27 mouse cellular contexts compared by ENCODE assay signal in the genomic region with DNA sequence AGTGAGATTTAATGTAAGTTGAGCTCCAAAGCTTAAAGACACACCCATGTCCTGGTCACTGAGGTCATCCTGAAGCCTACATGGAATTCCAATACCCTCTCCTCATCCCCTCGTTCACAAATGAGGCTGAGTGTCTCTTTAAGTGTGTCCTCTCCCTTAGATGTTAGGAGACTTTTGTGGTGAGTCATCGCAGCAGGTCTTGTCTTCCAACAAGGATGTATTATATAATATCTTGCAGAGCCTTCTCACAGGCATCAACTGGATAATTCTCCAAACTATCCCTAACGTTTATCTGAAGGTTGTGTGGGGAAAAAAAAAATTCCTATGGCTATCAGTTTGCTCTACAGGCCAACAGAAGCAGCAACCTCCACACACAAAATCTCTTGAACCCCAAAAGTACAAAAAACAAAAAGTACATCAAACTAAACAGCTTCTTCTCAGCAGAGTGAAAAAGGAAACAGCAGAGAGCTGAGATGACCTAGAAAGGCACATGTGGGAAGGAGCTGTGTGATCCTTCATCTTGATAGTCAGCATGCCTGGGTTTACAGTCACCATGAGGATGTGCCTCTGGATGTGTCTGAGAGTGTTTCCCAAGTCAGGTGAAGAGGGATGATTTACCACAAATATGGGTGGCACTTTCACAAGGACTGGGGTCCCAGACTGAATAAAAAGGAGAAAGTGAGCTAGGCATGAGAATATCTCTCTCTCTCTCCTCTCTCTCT. TPM values are rescaled to one million over a fixed set of nuclear protein-coding genes. Genes with fewer than 3 reads are reported as not detected.
DNase-seq lines count a peak whose midpoint lies in the region; ATAC-seq and TF ChIP-seq lines count a peak whose summit lies in the region.
"Had no signal": no experiment of that assay in that cellular context is flagged by ENCODE, and none has a peak within 500 bp of the region (broad histone marks: within the 10 kb centered on the region; RNA-seq: fewer than 3 reads in every experiment).

No protein-coding gene starts in this region.

- no peak overlapping the region for H3K4me3 ChIP-seq in liver, adult 2 months (ENCODE audit: insufficient read depth, low read depth, low read length)
- H3K4me3 ChIP-seq in liver, postnatal 0 days (ENCODE audit: low read depth, low read length) = no peak overlapping the region
- no peak overlapping the region for H3K4me3 ChIP-seq in brown adipose tissue, adult 24 weeks (ENCODE audit: insufficient read depth, low read depth, low read length)
- H3K4me3 ChIP-seq in liver, embryonic 15.5 days (replicated peaks) = no peak overlapping the region
- H3K4me3 ChIP-seq: gastrocnemius, adult 2 months; heart, adult 2 months; limb, embryonic 15.5 days; megakaryocyte, embryonic 14.5 days; neural tube, embryonic 15.5 days had no signal

- 0 out of 2 replicates have a peak overlapping the region, but pooled peaks have one; percentile 22 for H3K27ac ChIP-seq in liver, adult 2 months (replicated peaks; ENCODE audit: insufficient read depth, low read depth, low read length)
- no peak overlapping the region for H3K27ac ChIP-seq in liver, postnatal 0 days (ENCODE audit: low read depth)
- peak overlapping the region; percentile 44 for H3K27ac ChIP-seq in brown adipose tissue, adult 24 weeks (replicated peaks; ENCODE audit: low read depth, low read length)
- peak overlapping the region; percentile 38; the same call in 1 of the 2 replicates for H3K27ac ChIP-seq in liver, embryonic 15.5 days (replicated peaks)
- H3K27ac ChIP-seq: gastrocnemius, adult 2 months; heart, adult 2 months; limb, embryonic 15.5 days; neural tube, embryonic 15.5 days had no signal

- H3K9ac ChIP-seq in liver, adult 2 months (ENCODE audit: low read depth, low read length) = no peak overlapping the region
- no peak overlapping the region for H3K9ac ChIP-seq in liver, postnatal 0 days (replicated peaks)
- H3K9ac ChIP-seq in liver, embryonic 15.5 days = no peak overlapping the region
- H3K9ac ChIP-seq: limb, embryonic 15.5 days; neural tube, embryonic 15.5 days had no signal

- H3K9me3 ChIP-seq in liver, postnatal 0 days (ENCODE audit: low read length) = no peaks in the 10 kb centered on the region
- no peaks in the 10 kb centered on the region for H3K9me3 ChIP-seq in liver, embryonic 15.5 days (replicated peaks)
- H3K9me3 ChIP-seq: limb, embryonic 15.5 days; neural tube, embryonic 15.5 days had no signal

- DNase-seq in frontal cortex, postnatal 10 days (ENCODE audit: low spot score in 2 of 2) = no peak
- DNase-seq in liver, adult 2 months (ENCODE audit: extremely low read depth, low read depth, low spot score) = no peak
- DNase-seq in liver, postnatal 0 days = no peak
- no peak for DNase-seq in embryo, embryonic 9.5 days (ENCODE audit: extremely low spot score)
- no peak for DNase-seq in thymus, postnatal 4 days
- DNase-seq: adrenal gland, adult 8-10 months; cerebellum, postnatal 10 days; gastrocnemius, adult 2 months; heart, adult 2 months; heart, postnatal 4 days; kidney, adult 8-10 months; kidney, postnatal 14 days; lung, postnatal 14 days; midbrain, embryonic 14.5 days; thymus, adult 18-20 months had no signal

- H3K4me1 ChIP-seq in liver, adult 2 months (ENCODE audit: control insufficient read depth, insufficient read depth, low read length) = peaks cover 28% of the 10 kb centered on the region
- H3K4me1 ChIP-seq in liver, postnatal 0 days (ENCODE audit: insufficient read depth) = peaks cover 23% of the 10 kb centered on the region
- peaks cover 2% of the 10 kb centered on the region for H3K4me1 ChIP-seq in brown adipose tissue, adult 24 weeks (ENCODE audit: control insufficient read depth, insufficient read depth, insufficient read length, low read length)
- peaks cover 43% of the 10 kb centered on the region for H3K4me1 ChIP-seq in liver, embryonic 15.5 days (replicated peaks)
- H3K4me1 ChIP-seq: limb, embryonic 15.5 days; megakaryocyte, embryonic 14.5 days; neural tube, embryonic 15.5 days had no signal

- peaks cover 3% of the 10 kb centered on the region; the same call in 1 of the 2 replicates for H3K79me2 ChIP-seq in liver, adult 2 months (ENCODE audit: control insufficient read depth, insufficient read depth, low read length)

- TF ChIP-seq POLR2A in liver, adult 2 months (IDR thresholded peaks at IDR 0.05; ENCODE audit: extremely low read depth, insufficient read depth, low read length) = no peak

- H3K4me2 ChIP-seq in liver, postnatal 0 days (ENCODE audit: low read depth, low read length) = no peak overlapping the region
- H3K4me2 ChIP-seq in liver, embryonic 15.5 days = no peak overlapping the region
- H3K4me2 ChIP-seq: limb, embryonic 15.5 days; neural tube, embryonic 15.5 days had no signal

- peaks cover 5% of the 10 kb centered on the region for H3K36me3 ChIP-seq in liver, adult 2 months (ENCODE audit: control insufficient read depth, insufficient read depth, low read length)
- H3K36me3 ChIP-seq in liver, postnatal 0 days (replicated peaks; ENCODE audit: insufficient read depth, low read length) = no peaks in the 10 kb centered on the region
- no peaks in the 10 kb centered on the region for H3K36me3 ChIP-seq in liver, embryonic 15.5 days (replicated peaks)
- H3K36me3 ChIP-seq: limb, embryonic 15.5 days; neural tube, embryonic 15.5 days had no signal

- TF ChIP-seq CTCF in liver, adult 2 months (IDR thresholded peaks at IDR 0.05; ENCODE audit: low read depth, low read length) = no peak
- no peak for TF ChIP-seq CTCF in liver, postnatal 0 days (IDR thresholded peaks at IDR 0.05; ENCODE audit: low read depth)

- no peaks in the 10 kb centered on the region for H3K27me3 ChIP-seq in liver, adult 2 months (ENCODE audit: control insufficient read depth, insufficient read depth, low read length)
- no peaks in the 10 kb centered on the region for H3K27me3 ChIP-seq in liver, postnatal 0 days (ENCODE audit: insufficient read depth, low read length)
- no peaks in the 10 kb centered on the region for H3K27me3 ChIP-seq in liver, embryonic 15.5 days
- H3K27me3 ChIP-seq: limb, embryonic 15.5 days; megakaryocyte, embryonic 14.5 days; neural tube, embryonic 15.5 days; Patski had no signal

- peak; percentile 90 for ATAC-seq in frontal cortex, adult (ENCODE audit: low TSS enrichment)
- ATAC-seq in liver, postnatal 0 days = no peak
- no peak for ATAC-seq in liver, embryonic 15.5 days (ENCODE audit: insufficient read depth)
- ATAC-seq: forebrain, embryonic 16.5 days; hindbrain, embryonic 16.5 days; Patski had no signal

- TF ChIP-seq EP300 in liver, postnatal 0 days (IDR thresholded peaks at IDR 0.05; ENCODE audit: low read depth) = no peak

- WGBS in liver, adult 2 months = 81% methylated on average over 3 of the region's 3 CpGs
- 81% methylated on average over 3 of the region's 3 CpGs for WGBS in liver, postnatal 0 days (ENCODE audit: insufficient replicate concordance)
- 63% methylated on average over 3 of the region's 3 CpGs for WGBS in liver, embryonic 15.5 days (ENCODE audit: insufficient replicate concordance)

RNA-seq across cellular contexts. Expression of a gene that starts 56.4 kb away (rescaled TPM):
- not detected in 2 replicates for total RNA-seq in liver, adult 2 months (2014; rRNA removed)
- not detected in 2 replicates for polyA plus RNA-seq in liver, adult 2 months (2012; rRNA removed)
- polyA plus RNA-seq in liver, postnatal 0 days (2015; fragmentation: Nextera tagmentation; extraction: Ambion mirVana) = 0.60 and 0.67 TPM in 2 replicates
- polyA plus RNA-seq in brown adipose tissue, adult 24 weeks (2012; ENCODE audit: insufficient read depth, insufficient read length, missing spikeins) = not detected in 2 replicates
- 1.9 and 2.2 TPM in 2 replicates for polyA plus RNA-seq in liver, embryonic 15.5 days (2015; fragmentation: Nextera tagmentation; extraction: Ambion mirVana)
- total RNA-seq: adrenal gland, adult 8-10 months; gastrocnemius, adult 2 months; left cerebral cortex, adult 18-20 months had no signal
- polyA plus RNA-seq: forebrain, embryonic 16.5 days; heart, embryonic 14.5 days; hindbrain, embryonic 16.5 days; limb, embryonic 15.5 days; neural tube, embryonic 15.5 days; Patski; stomach, embryonic 14.5 days had no signal
